Mouse (Mus musculus): Measurements from ENCODE around the gene 1700007K13Rik. TPM values are rescaled to one million over a fixed set of nuclear protein-coding genes. Genes with fewer than 3 reads are reported as not detected.

Gene 1700007K13Rik
- polyA plus RNA-seq, 1 experiment, result 0.86 TPM

- Histone ChIP-seq H3K27ac (ENCODE audit: insufficient read depth, low read depth, low read length) (no peak overlapping the region), H3K4me1 (ENCODE audit: control insufficient read depth, insufficient read depth, low read length) (no peaks in the 10 kb centered on the region), H3K27me3 (replicated peaks; ENCODE audit: control insufficient read depth, insufficient read depth, low read length) (no peaks in the 10 kb centered on the region), H3K4me3 (ENCODE audit: insufficient read depth, low read depth, low read length) (no peak overlapping the region), H3K36me3 (ENCODE audit: control insufficient read depth, insufficient read depth, low read length) (no peaks in the 10 kb centered on the region)
- TF ChIP-seq CTCF (conservative IDR thresholded peaks at IDR 0.05; ENCODE audit: insufficient read depth, insufficient read length, low read depth, low read length) (no peak), POLR2A (IDR thresholded peaks at IDR 0.05; ENCODE audit: low read depth, low read length) (no peak)
- WGBS, result 93% methylated on average over 11 of the region's 11 CpGs
- DNase-seq, result no peak
Measured at GRCm38 (mm10) chr2:28451663-28452062, 14.5 kb downstream of the 1700007K13Rik start.

GRCm38 (mm10) chr2:28447315-28447670 is 18.8 kb downstream of the 1700007K13Rik start:
- 12% methylated on average over 11 of the region's 11 CpGs for WGBS
- TF ChIP-seq POLR2A (IDR thresholded peaks at IDR 0.05; ENCODE audit: low read depth, low read length) (no peak), CTCF (conservative IDR thresholded peaks at IDR 0.05; ENCODE audit: insufficient read depth, insufficient read length, low read depth, low read length) (no peak)

GRCm38 (mm10) chr2:28446515-28447314 is 19.4 kb downstream of the 1700007K13Rik start, which contains the start of gene Ppp1r26:
TSS of gene Ppp1r26 (plus strand) at chr2:28446800.
- H3K4me1 ChIP-seq (ENCODE audit: control insufficient read depth, insufficient read depth, low read length), result no peaks in the 10 kb centered on the region
- DNase-seq, result peak; percentile 42
- no peak for TF ChIP-seq CTCF (conservative IDR thresholded peaks at IDR 0.05; ENCODE audit: insufficient read depth, insufficient read length, low read depth, low read length)
- no peak for TF ChIP-seq POLR2A (IDR thresholded peaks at IDR 0.05; ENCODE audit: low read depth, low read length)
- H3K36me3 ChIP-seq (ENCODE audit: control insufficient read depth, insufficient read depth, low read length), result no peaks in the 10 kb centered on the region
- H3K27ac ChIP-seq (ENCODE audit: insufficient read depth, low read depth, low read length), result no peak within 1 kb of the TSS
- WGBS, result 1% methylated on average over 89 of the region's 118 CpGs
- peak within 1 kb of the TSS; percentile 55 for H3K4me3 ChIP-seq (ENCODE audit: insufficient read depth, low read depth, low read length)
- no peaks in the 10 kb centered on the region for H3K27me3 ChIP-seq (replicated peaks; ENCODE audit: control insufficient read depth, insufficient read depth, low read length)

More at GRCm38 (mm10) chr2:28447315-28447670, 18.8 kb downstream of the 1700007K13Rik start:
- Histone ChIP-seq H3K36me3 (ENCODE audit: control insufficient read depth, insufficient read depth, low read length) (no peaks in the 10 kb centered on the region), H3K4me3 (ENCODE audit: insufficient read depth, low read depth, low read length) (peak overlapping the region; percentile 55), H3K27me3 (replicated peaks; ENCODE audit: control insufficient read depth, insufficient read depth, low read length) (no peaks in the 10 kb centered on the region), H3K4me1 (ENCODE audit: control insufficient read depth, insufficient read depth, low read length) (no peaks in the 10 kb centered on the region), H3K27ac (ENCODE audit: insufficient read depth, low read depth, low read length) (no peak overlapping the region)
- DNase-seq, result no peak

- TF ChIP-seq POLR2A (IDR thresholded peaks at IDR 0.05; ENCODE audit: low read depth, low read length), result no peak
- TF ChIP-seq CTCF (conservative IDR thresholded peaks at IDR 0.05; ENCODE audit: insufficient read depth, insufficient read length, low read depth, low read length), result no peak
- H3K27me3 ChIP-seq (replicated peaks; ENCODE audit: control insufficient read depth, insufficient read depth, low read length), result no peaks in the 10 kb centered on the region
- no peaks in the 10 kb centered on the region for H3K4me1 ChIP-seq (ENCODE audit: control insufficient read depth, insufficient read depth, low read length)
- 10% methylated on average over 5 of the region's 5 CpGs for WGBS
- DNase-seq, result no peak
- H3K27ac ChIP-seq (ENCODE audit: insufficient read depth, low read depth, low read length), result no peak overlapping the region
- H3K36me3 ChIP-seq (ENCODE audit: control insufficient read depth, insufficient read depth, low read length), result no peaks in the 10 kb centered on the region
- peak overlapping the region; percentile 55 for H3K4me3 ChIP-seq (ENCODE audit: insufficient read depth, low read depth, low read length)
Measured at GRCm38 (mm10) chr2:28446181-28446514, 20.0 kb downstream of the 1700007K13Rik start.

GRCm38 (mm10) chr2:28445082-28445481 is 21.1 kb downstream of the 1700007K13Rik start:
- TF ChIP-seq CTCF (conservative IDR thresholded peaks at IDR 0.05; ENCODE audit: insufficient read depth, insufficient read length, low read depth, low read length) (no peak), POLR2A (IDR thresholded peaks at IDR 0.05; ENCODE audit: low read depth, low read length) (no peak)
- WGBS, result 88% methylated on average over 4 of the region's 4 CpGs
- no peak overlapping the region for H3K4me3 ChIP-seq (ENCODE audit: insufficient read depth, low read depth, low read length)

GRCm38 (mm10) chr2:28440842-28441241 is 25.3 kb downstream of the 1700007K13Rik start:
- Histone ChIP-seq H3K4me1 (ENCODE audit: control insufficient read depth, insufficient read depth, low read length) (no peaks in the 10 kb centered on the region), H3K27me3 (replicated peaks; ENCODE audit: control insufficient read depth, insufficient read depth, low read length) (no peaks in the 10 kb centered on the region), H3K27ac (ENCODE audit: insufficient read depth, low read depth, low read length) (no peak overlapping the region), H3K36me3 (ENCODE audit: control insufficient read depth, insufficient read depth, low read length) (no peaks in the 10 kb centered on the region), H3K4me3 (ENCODE audit: insufficient read depth, low read depth, low read length) (no peak overlapping the region)
- no peak for DNase-seq
- 51% methylated on average over 6 of the region's 6 CpGs for WGBS
- TF ChIP-seq POLR2A (IDR thresholded peaks at IDR 0.05; ENCODE audit: low read depth, low read length) (no peak), CTCF (conservative IDR thresholded peaks at IDR 0.05; ENCODE audit: insufficient read depth, insufficient read length, low read depth, low read length) (no peak)

More at GRCm38 (mm10) chr2:28445082-28445481, 21.1 kb downstream of the 1700007K13Rik start:
- Histone ChIP-seq H3K4me1 (ENCODE audit: control insufficient read depth, insufficient read depth, low read length) (no peaks in the 10 kb centered on the region), H3K36me3 (ENCODE audit: control insufficient read depth, insufficient read depth, low read length) (no peaks in the 10 kb centered on the region), H3K27ac (ENCODE audit: insufficient read depth, low read depth, low read length) (no peak overlapping the region), H3K27me3 (replicated peaks; ENCODE audit: control insufficient read depth, insufficient read depth, low read length) (no peaks in the 10 kb centered on the region)
- DNase-seq, result no peak

- DNase-seq, result no peak
- WGBS, result 87% methylated on average over 11 of the region's 11 CpGs
Measured at GRCm38 (mm10) chr2:28435401-28435800, 30.7 kb downstream of the 1700007K13Rik start.

More at GRCm38 (mm10) chr2:28435401-28435800, 30.7 kb downstream of the 1700007K13Rik start:
- no peaks in the 10 kb centered on the region for H3K27me3 ChIP-seq (replicated peaks; ENCODE audit: control insufficient read depth, insufficient read depth, low read length)
- H3K27ac ChIP-seq (ENCODE audit: insufficient read depth, low read depth, low read length), result no peak overlapping the region
- no peaks in the 10 kb centered on the region for H3K36me3 ChIP-seq (ENCODE audit: control insufficient read depth, insufficient read depth, low read length)
- H3K4me3 ChIP-seq (ENCODE audit: insufficient read depth, low read depth, low read length), result no peak overlapping the region
- H3K4me1 ChIP-seq (ENCODE audit: control insufficient read depth, insufficient read depth, low read length), result no peaks in the 10 kb centered on the region
- TF ChIP-seq POLR2A (IDR thresholded peaks at IDR 0.05; ENCODE audit: low read depth, low read length) (no peak), CTCF (conservative IDR thresholded peaks at IDR 0.05; ENCODE audit: insufficient read depth, insufficient read length, low read depth, low read length) (no peak)

All from kidney, adult 2 months (tissue).